Mouse (Mus musculus) left cerebral cortex, postnatal 10 days (tissue): ENCODE results near the gene Mlf1. TPM values are rescaled to one million over a fixed set of nuclear protein-coding genes. Genes with fewer than 3 reads are reported as not detected.

Experiments
- DNase-seq, 2 experiments: peaks; one replicate each; pipeline ENCODE4 v3.0.0; 2021 to 2022; ENCODE audit warnings: low spot score in 2 of 2, mixed read lengths in 1 of 2; ENCODE audit errors: extremely low spot score in 1 of 2
- intact Hi-C: fragments of 180-260 bp; cut with DNase I; formaldehyde crosslinking; loops from one replicate; pipeline ENCODE4 v1.15.1; 2025
- total RNA-seq, 2 experiments: library from RNA; stranded (reverse); gene quantifications; 2 replicates each; pipeline ENCODE4 v1.2.3; 2021

Gene Mlf1
- total RNA-seq: 1 to 10 TPM; 3.1 TPM

DNA sequence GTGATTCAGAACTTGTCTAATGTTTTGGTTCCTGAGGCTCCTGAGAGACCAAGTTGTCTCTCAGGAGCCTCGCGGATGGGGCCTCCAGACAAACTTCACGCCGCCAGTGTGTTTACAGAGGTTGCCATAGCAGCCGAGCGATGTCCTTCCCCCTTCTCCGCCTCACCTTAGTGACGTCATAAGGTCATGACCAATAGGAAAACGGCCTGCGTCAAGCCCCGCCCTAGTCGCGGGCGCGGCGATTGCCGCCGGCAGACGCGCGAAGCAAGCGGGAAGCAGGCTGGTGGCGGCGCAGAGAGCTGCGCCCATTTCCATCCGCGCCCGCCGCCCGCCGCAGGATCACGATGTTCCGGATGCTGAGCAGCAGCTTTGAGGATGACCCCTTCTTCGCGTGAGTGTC, at the start of gene Mlf1:
Gene Mlf1 (plus strand): TSS at position 226 of the 400 bp plus-strand sequence.
- intact Hi-C loops: no loop called here
- DNase-seq: peak; percentile 91 to 93

DNA sequence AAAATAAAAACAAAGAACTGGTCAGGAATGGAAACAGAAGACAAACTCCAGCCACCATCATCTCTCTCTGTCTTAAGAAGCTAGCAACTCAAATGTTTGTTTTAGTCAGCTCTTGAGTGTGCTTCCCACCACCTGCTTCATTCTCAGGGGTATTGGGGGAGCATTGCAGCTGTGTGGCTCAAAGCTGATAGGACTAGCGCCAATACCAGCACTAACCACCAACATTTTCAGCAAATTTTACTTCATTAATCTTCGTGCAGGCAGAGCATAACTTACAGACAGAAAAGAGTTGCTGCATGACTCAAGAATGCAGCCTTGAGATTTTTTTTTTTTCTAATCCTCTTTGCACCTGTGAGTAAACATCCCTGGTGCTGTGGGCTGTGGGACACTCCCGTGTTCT, 34.3 kb upstream of the Mlf1 start:
- DNase-seq: no peak
- intact Hi-C loops: no loop called here

DNA sequence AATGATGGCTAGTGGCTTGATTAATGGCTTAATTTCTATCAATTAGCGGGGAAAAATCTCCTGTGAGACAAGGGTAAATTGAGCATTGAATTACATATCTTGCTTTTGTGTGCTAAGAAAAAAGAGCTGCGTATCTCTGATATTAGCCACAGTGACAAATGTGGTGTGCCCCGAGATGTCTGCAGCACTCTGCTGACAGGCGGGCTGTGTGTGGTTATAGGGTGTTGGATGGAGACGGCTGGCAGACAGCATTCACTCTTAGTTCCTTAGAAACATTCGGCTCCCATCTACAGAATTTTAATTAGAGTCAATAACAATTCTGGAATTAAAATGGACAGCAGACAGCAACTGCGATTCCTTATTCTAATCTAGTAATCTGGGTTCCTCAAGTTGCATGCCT, 33.0 kb upstream of the Mlf1 start:
- intact Hi-C loops: loop anchor here (5.0 to 10.0 kb wide), 3 partner anchors 356 to 1336 kb away; partner anchors contain the start of genes Rsrc1 and Shox2
- DNase-seq: no peak

DNA sequence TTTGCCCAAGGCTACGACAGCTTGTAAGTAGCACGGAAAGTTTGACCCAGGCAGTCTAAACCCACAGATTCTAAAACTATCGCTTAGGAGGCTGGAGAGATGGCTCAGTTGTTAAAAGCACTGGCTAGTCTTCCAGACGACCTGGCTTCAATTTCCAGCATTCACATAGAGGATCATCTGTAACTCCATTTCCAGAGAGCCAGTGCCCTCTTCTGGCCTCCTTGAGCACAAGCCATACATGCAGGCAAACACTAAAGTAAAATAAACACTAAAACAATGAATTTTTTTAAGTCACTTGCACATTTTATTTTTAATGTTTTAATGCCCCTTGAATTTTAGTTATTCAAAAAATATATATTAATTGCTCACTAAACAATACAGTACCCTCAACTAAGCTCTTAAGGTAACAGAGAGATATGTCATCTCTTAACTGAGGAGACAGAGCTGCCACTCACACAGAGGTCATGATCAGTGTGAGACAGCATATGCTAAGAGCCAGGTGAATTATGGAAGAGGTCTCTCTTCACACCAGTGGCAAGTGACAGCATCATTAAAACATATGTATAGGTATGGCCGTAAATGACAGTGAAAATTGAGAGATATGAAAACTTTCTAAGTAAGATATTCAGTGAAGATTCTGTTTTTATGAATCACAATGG, 30.8 kb upstream of the Mlf1 start:
- intact Hi-C loops: loop anchor here (2.0 to 10.0 kb wide), 4 partner anchors 358 to 1338 kb away; partner anchors contain the start of genes Rsrc1 and Shox2
- DNase-seq: no peak

DNA sequence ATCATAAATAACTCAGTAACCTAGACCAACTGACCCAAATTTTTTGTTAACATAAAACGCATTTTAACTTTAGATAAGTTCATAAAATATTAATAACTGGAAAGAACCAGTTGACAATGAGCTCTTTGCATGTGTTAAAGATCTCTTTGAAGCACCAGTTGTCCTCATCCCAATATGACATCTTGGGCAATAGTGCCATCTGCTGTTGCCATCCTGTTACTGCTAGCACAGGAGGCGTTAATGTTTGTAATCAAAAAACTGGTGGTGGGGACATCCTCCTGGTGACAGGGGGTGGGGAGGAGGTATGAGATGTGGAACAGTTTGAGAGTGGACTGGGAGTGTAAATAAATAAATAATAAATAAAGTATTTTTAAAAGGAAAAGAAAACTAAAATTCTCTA, 29.3 kb upstream of the Mlf1 start:
- intact Hi-C loops: loop anchor here (5.0 to 10.0 kb wide), 3 partner anchors 360 to 1340 kb away; partner anchors contain the start of genes Rsrc1 and Shox2
- DNase-seq: peak; percentile 44 to 50

DNA sequence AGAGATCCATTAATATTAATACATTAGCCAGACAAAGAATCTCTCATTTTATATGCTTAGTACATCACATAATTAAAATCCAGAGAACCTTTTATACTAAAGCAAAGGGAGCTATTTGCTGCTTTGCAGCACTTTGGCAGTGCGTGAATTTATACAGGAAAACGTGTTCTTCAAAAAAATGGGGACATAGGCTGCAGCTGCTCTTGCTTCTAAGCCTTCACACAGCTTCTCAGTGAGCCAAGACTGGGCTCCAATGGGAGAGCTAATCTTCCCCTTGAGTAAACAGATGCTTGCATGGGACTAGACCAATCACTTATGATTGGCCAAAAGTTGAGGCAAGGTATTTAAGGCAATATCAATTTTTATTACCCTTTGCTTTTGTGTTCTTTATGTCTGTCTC, 27.2 kb upstream of the Mlf1 start:
- DNase-seq: no peak
- intact Hi-C loops: loop anchor here (10.0 kb wide), 2 partner anchors 362 to 1342 kb away; partner anchors contain the start of genes Rsrc1 and Shox2

DNA sequence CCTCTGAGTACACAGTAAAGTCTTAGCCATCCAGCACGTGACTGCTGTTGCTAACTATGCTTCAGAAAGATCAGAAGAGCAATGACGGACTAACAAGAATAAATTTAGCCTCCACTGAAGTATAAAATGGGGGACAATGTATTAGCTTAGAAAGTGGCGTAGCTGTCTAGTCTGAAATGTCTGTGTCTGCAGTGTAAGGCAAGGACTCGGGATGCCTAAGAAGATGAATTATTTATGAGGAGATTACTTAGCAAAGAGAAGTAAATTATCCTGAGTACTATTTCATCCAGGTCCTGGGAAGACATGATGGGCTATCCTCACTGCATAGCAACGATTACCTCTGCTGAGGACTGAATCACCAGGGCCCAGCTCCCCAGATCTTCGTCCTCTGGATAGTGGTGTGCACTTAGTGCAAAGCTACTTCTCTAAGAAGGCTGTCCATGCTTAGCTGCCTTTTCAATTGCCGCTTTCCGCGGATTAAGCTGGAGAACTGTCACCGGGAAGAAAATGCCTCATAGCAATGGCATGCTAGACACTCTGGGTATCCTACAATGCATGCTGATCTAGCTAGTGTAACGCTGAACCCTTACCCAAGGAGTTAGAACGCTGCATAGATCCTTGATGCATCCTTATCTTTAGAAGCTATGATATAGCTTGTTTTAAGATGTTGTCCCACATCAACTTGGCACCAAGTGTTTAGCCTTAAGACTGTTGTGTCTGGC, 22.3 kb upstream of the Mlf1 start:
- intact Hi-C loops: loop anchor here (2.0 to 5.0 kb wide), 2 partner anchors 76 to 217 kb away; no protein-coding TSS in a partner anchor
- DNase-seq: no peak

DNA sequence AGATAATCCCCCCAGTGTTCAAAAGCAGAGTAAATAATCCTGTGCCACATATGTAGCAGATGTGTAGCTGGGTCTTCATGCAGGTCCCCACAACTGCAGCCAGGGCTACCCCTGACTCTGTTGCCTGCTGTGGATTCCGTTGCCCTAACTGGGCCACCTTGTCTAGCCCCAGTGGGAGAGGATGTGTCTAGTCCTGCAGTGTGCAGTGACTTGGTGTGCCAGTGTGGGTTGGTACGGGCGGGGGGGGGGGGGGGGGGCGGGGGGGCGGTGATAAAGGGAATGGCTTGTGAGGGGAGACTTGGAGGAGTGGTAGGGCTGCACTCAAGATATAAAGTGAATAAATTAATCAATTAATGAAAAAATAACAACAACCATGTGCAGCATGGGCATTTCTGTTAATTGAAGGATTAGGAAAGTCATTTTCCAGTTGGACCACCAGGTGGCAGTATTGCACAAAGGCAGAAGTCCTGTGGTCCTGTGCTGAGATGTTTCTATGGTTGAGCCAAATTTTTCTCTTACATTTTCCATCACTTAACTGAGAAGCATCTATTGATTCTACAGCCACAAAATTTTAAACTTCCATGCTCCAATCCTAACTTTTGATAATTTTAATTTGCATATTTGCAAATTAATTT, 21.7 kb upstream of the Mlf1 start:
- DNase-seq: peak in 1 of 2 experiments; percentile 47
- intact Hi-C loops: loop anchor here (2.0 to 5.0 kb wide), 2 partner anchors 75 to 217 kb away; no protein-coding TSS in a partner anchor

DNA sequence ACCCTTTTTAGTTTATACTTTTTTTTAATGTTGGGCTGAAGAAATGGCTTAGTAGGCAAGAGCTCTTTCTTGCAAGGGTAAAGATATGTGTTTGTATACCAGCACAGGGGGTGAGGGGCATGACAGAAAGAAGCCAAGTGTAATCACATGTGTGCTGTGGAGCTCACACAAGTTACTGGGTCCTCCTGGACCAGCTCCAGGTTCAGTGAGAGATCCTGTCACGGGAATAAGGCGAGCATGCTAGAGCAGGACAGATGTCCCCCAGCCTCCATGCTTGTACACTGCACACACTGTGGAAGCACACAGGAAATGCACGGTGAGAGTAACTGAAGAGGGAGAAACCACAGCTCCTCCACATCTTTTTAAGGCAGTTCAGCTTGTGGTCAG, 21.1 kb upstream of the Mlf1 start:
- DNase-seq: no peak
- intact Hi-C loops: loop anchor here (2.0 to 5.0 kb wide), 2 partner anchors 75 to 216 kb away; no protein-coding TSS in a partner anchor

DNA sequence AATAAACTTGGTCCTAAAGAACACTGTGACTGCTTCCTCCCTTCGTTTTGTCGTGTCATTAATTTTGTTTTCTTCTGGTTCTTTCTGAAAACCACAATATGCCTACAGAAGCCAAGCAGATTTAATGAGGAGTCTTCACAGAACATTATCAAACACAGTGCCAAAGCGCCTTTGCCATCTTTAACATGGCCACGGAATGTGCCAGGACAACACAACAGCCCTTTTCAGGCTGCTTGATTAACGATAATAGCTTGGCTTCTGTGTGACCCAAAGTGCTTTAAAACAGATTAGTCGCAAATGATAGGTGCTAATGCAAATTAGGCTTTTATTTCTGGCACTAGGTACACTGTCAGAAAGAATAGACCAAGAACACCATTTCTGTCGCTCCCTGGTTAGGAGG, 15.5 kb upstream of the Mlf1 start:
- DNase-seq: no peak
- intact Hi-C loops: no loop called here

DNA sequence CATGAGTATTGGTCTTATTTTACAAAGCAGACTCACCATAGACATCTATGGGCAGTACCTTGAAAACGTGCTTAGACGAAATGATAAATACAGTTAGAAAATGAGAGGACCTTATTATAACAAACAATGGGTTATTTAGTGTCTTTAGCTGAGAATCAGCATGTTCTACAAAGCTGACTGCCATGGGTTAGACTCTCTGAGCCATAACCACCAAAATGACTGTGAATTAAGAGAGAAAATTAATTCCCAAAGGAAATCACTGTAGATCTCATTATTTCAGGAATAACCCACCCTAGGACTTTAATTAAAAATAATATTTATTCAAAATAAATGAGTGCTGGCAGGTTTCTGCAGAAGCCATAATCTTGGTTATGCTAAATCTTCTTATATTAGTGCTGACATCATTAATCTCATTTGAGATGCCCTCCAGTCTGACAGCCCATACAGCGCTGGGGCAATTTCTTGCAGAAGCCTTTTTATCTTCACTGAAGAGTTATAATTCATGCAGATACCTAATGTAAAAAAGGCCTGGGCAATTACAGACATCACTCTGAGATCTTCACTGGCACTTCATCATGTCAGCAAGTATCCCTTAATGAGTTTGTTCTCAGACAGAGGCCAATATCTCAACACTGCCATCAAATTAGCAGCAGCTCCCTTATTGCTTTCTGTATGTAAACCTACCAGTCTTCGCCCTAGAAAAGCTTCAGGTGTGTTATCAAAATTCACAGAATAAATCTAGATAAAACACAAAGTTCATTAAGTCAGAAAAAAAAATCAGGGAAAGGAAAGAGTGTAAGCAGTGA, 7.6 kb upstream of the Mlf1 start:
- no peak for DNase-seq
- intact Hi-C loops: no loop called here

DNA sequence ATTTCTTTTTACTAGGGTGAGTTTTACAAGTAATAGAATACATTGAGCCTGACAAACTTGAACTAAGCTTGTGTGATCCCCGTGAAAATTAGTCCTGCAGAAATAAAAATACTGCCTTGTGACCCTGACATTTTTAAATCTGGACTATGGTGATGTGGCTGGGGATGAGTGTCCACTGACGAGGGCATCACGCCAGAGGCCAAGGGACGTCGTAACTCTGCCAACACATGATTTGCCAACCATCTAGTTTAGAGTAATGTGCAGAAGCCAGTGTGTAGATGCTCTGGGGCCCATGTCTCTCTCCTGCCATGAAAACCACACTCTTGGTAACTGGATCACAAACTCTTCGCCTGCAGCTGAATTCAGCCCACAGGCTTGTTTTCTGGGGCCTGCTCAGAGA, 6.4 kb upstream of the Mlf1 start:
- intact Hi-C loops: no loop called here

DNA sequence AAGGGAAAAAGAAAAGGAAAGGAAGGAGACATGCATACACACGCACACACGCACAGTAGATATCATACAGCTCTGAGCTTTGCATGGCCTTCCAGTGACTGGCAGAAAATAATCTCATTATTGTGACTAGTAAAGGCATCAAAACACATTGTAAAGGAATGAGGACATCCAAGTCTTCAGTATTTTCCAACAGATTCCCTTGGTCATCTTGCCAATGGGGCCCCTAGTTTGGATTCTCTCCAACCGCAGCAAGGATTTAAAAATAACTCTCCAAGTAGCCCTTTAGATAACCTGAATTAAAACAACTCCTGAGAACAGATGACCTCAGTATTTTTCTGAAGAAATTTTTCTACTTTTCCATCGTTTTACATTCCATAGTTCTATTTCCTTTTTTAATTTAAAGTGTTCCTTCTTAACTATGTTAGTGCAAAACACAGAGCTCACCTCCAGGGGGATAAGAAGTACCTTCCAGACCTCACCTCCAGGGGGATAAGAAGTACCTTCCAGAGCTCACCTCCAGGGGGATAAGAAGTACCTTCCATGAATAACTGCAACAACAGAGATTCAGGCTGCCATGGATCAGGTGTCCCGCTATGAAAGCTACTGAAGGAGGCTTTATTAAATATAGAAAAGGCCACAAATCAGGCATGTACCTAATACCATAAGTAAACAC, 4.4 kb upstream of the Mlf1 start:
- intact Hi-C loops: no loop called here

More for the DNA sequence above, 6.4 kb upstream of the Mlf1 start:
- no peak for DNase-seq

DNA sequence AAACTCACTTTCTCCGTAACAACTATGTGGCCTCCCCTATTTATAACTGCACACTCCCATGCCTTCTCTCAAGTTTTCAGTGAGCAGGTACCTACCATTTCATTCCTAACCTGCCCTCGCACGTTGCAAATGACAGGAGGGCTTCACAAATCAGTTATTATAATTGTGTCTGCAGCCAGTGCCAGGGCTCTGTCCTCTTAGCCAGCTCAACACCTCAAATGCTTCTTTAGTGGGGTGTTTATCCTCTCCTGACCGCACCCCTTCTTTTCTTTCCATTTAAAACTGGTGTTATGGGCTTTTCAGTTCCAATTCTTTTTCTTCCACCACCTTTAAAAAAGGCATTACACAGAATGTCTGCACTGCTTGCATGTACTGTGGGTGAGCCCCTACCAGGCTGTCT, 1.7 kb upstream of the Mlf1 start:
- no peak for DNase-seq
- intact Hi-C loops: no loop called here

More for the DNA sequence above, 4.4 kb upstream of the Mlf1 start:
- DNase-seq: no peak

DNA sequence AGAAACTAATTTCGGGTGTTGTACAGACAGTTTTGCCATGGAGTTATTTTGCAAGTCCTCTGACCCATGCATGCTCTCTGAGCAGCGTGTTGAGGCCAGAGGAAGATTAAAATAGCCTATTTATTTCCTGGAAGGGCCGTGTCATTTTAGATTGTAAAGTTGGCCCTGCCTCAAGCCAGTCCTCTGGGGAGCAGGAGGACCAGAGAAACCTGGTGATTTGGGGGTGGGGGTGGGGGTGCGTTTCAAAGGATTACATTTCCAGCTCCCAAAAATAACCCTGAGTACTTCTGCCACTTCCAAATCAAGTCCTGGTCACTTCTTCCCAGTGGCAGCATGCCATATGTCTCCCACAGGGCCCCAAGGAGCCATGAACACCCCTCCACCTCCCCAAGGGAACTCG, 1.1 kb upstream of the Mlf1 start:
- DNase-seq: no peak
- intact Hi-C loops: no loop called here

DNA sequence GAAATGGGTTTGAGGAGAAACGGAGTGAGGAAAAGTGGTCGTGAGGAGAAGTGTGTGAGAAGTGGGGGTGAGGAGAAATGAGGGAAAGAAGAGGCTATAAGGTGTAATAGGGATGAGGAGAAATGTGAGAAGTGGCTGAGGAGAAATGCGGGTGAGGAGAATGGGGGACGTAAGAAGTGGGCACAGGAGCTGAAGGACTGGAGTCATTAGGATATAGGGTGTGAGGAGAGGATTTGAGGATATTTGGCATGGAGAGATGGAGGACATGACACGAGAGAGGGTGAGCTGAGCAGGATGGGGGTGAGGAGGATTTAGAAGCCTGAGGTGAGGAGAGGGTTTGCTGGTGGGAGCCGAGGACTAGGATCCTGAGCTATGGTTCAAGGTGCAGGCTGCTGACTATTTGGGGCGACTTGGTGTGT, 472 bp downstream of the Mlf1 start:
- intact Hi-C loops: no loop called here

DNA sequence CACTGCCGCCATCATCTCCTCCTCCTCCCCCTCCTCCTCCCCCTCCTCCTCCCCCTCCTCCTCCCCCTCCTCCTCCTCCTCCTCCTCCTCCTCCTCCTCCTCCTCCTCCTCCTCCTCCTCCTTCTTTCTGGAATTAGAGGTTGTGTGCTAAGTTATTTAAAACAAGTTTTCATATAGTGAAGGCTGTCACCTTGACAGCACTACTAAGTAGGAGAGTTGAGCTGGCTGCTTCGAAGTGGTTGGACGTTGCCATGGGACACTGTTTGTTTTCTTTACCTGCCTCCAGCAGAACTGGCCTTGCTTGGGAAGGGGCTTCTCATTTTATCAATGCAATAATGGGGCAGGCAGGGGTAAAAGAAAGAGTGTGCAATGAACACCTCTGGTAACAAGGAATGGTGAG, 1.2 kb downstream of the Mlf1 start, which contains the start of gene Gm17402:
Gene Gm17402 (minus strand): TSS at position 101 of the 400 bp plus-strand sequence.
- intact Hi-C loops: no loop called here
- no peak for DNase-seq

More for the DNA sequence above, 472 bp downstream of the Mlf1 start:
- DNase-seq: no peak

DNA sequence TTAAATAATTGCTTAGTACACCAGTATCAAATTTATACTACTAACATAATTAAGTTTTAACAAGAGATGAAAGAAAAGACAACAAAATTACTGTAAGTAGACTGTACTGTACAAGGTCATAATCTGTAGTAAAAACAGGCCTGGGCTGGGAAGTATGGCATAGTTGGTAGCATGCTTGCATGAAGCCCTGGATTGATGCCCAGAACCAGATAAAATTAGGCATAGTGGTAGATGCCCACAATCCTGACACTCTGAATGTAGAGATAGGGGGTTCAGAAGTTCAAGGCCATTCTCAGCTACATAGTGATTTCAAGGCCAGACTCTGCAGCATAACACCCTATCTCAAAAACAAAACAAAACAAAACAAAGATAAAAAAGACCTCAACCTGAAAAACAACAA, 4.3 kb downstream of the Mlf1 start:
- no peak for DNase-seq
- intact Hi-C loops: no loop called here
